Mouse (Mus musculus) embryonic stem cell, embryonic (primary cell): ENCODE measurements at regions not wholly inside any gene's neighbourhood (a gene's known extent, or its start where the extent isn't known, plus 50 kb on each side); places are given as distances from the start of the nearest gene placed in this dataset.

ENCODE experiments used
- CTCF ChIA-PET, 4 experiments: fragments of 300-600 bp in 2 of 4; fragments of 350-600 bp in 2 of 4; sonication (Branson Sonifier 250); formaldehyde crosslinking; loops; one replicate each; lab custom pipeline; 2022; ENCODE audit warnings: inconsistent platforms in 2 of 4; lab: Charles Lee
- POLR2A ChIA-PET, 4 experiments: fragments of 300-600 bp in 2 of 4; fragments of 350-600 bp in 2 of 4; sonication (Branson Sonifier 250); formaldehyde crosslinking; loops; one replicate each; lab custom pipeline; 2022; ENCODE audit warnings: antibody characterized with exemption in 4 of 4, inconsistent platforms in 1 of 4; lab: Charles Lee

DNA sequence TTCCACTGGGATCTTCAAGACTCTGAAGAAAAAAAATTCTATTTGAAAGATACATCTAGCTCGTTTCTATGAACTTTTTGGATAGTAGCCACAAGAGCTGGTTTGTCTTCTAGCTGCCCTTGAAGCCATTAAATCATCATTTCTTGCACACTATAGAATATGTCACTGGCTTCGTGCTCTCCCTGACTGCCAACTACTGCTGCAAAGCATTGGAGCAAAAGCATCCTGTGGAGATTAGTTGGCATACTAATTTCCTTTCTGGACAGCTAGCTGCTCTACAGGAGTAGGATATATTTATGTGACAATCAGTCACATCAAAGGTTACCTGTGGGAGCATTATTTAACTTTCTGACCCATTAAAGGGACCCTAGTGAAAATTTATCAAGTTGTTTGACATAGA, 243.1 kb downstream of the Pdgfc start:
- POLR2A ChIA-PET: no interaction called here
- CTCF ChIA-PET: no interaction called here

DNA sequence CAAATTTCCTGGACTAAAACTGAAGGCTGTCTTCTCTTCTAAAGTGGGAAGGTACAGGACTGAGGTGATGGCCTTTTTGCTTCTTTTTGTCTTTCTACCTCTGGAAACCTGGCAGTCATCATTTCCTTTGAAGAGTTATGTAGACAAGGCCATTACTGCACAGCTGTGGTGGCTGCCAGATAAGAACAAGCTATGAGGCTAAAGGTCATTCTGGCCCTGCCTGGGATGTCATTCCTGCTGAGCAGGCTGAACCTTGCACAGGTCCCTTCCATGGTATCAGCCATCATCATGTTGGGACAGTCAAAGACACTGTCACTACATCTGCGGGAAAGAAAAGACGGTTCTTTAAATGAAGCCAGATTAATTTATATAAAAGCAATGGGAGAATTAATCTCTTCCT, 253.5 kb downstream of the Pdgfc start:
- ChIA-PET CTCF (no interaction called here), POLR2A (no interaction called here)

DNA sequence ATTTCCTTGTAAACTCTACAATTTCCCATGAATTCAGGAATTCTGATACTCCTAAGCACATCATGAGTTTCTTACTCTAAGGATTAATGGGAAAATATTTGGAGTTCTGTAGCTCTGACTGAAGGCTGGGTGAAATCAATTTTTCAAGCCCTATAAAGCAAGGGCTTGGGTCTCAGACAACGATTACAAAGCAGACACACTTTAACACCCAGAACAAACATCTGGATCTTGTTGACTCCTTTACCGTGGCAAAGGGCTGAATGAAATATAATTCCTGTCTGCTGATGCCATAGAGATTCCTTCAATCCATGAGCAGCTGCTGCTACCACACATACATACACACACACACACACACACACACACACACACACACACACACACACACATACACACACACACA, 256.2 kb downstream of the Pdgfc start:
- CTCF ChIA-PET: interaction anchor here in 1 of 4 experiments (0.6 kb wide), 1 partner anchor 915 kb away, joined by 5 read pairs; no protein-coding TSS in a partner anchor
- POLR2A ChIA-PET: no interaction called here

DNA sequence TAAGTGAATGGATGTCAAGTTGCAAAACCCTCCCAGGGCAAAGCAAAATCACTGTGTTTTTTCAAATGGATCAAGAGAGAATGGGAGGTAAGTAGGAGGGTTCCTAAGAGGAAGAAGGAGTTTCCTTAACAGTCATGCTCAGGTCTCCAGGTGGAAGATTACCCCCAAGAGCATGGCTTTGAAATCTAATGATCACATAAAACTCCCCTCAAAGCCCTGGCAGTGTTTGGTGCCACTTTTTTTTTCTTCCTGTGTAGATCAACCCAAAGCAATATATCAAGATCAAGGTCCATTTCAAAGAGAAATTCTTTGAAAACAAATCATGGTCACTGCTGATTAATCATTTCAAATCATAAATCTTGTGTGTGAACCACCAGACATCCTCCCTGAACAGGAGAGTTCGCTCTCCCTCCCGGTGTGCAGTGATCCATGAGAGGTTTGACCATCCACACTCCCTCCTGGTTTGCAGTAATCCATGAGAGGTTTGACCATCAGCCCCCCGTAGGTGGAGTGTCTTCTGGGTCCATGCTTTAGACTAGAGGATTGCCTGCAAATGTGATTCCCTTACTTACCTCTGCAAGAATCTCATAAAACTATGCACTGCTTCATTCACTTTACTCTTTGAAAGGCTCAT, 257.1 kb downstream of the Pdgfc start:
- CTCF ChIA-PET: interaction anchor here in 2 of 4 experiments (0.6 to 0.7 kb wide), 2 partner anchors 257 to 914 kb away, joined by 3 to 5 read pairs; no protein-coding TSS in a partner anchor
- POLR2A ChIA-PET: interaction anchor here in 1 of 4 experiments (0.6 kb wide), 1 partner anchor 410 kb away, joined by 4 read pairs; no protein-coding TSS in a partner anchor

DNA sequence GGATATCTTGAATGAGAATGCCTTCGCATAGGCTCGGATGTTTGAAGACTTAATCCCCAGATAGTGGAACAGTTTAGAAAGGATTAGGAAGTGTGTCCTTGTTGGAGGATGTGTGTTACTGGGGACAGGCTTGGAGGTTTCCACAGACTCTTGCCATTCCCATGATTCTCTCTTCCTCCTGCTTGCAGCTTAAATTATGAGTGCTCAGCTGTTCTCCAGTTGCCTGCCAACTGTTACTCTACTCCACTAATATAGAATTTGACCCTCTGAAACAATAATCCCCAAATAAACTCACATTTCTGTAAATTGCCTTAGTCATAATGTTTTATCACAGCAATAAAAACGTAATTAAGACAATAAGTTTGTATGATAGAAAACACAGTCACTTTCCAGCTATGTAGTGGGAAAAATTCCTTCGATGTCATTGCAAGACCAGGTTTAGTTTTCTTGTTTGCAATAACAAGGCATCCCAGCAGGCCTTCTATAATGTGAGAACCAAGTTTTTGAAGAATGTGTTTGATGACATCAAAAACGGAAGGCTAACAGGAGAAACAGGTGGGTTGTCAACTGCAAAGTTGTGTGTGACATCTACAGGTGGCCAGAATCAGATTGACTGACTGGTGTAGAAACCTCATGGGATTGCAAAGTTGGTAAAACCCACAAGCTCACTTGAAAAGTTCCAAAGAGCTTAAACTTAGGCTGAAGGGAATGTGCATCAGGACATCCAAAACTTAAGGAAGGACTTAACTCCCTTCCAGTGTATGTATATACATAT, 268.0 kb downstream of the Pdgfc start:
- POLR2A ChIA-PET: no interaction called here
- CTCF ChIA-PET: interaction anchor here in 1 of 4 experiments (0.6 kb wide), 1 partner anchor 112 kb away, joined by 3 read pairs; no protein-coding TSS in a partner anchor

DNA sequence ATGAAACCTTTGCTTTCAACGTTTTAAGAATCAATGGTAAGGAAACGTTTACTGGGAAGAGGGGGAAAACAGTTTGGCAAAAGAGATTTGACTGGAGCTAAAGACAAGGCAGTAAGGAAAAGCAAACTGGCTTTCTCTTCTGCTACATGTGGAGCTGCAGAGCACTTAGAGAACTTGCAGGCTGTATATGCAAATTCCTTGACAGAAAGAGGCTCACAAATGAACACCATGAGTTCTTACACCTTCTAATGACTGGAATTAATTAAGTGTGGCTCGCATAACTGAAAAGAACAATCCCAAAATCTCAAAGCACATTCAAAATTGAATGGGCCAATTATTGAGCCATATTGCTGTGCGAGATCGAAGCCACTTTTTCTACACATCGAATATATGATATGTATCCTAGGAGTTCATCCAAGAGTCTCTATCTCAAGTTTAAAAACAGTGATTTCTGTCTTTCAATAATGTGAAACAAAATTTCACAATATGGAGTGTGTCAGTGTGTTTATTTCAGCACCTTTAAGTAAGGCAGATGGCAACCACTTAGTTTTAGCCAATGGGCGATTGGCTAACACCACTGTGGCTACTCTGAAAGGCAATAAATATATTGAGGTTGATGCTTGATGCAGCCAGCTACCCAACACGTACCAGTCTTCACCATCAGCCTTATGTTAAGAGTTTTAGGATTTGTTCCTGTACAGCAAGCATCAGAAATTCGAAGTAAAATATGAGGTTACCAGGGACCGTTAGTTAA, 269.4 kb downstream of the Pdgfc start:
- ChIA-PET CTCF (no interaction called here), POLR2A (no interaction called here)

DNA sequence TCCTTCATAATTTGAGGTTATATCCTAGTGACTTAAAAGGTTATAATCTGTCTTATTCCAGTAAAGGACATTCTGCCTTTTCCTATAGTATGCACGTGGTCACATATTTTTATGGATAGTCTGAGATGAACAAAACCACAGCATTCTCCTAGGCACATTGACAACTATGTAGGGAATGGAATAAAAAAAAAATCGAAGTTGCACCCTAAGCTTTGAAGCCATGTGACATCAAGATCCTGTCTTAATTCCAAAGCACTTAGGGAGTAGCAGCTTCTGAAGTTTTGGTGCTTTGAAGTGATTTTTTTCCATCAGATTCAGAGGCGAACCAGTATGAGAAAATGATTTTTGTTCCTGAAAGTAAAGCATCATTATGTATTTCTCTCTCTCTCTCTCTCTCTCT, 290.6 kb downstream of the Pdgfc start:
- POLR2A ChIA-PET: interaction anchor here in 1 of 4 experiments (0.5 kb wide), 1 partner anchor 113 kb away, joined by 4 read pairs; no protein-coding TSS in a partner anchor
- CTCF ChIA-PET: no interaction called here

DNA sequence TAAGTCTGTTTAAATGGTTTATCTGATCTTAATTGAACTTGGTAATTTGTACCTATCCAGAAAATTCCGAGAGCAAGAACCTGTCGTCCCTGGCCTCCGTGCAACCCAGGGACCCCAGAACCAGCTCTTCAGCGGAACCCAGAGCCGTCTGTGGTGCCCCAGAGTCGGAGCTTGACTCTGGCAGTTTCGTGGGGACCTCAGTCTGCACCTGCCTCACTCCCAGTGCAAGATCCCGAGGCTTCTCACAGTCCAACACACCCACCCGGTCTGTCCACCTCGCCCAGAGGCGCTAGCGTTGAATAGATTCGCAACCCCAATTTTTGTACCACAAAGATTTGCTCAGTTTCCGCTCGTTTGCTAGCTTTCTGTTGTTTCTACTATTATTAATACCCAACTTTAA, 315.5 kb downstream of the Pdgfc start:
- CTCF ChIA-PET: interaction anchor here in 1 of 4 experiments (0.6 kb wide), 1 partner anchor 265 kb away, joined by 3 read pairs; no protein-coding TSS in a partner anchor

DNA sequence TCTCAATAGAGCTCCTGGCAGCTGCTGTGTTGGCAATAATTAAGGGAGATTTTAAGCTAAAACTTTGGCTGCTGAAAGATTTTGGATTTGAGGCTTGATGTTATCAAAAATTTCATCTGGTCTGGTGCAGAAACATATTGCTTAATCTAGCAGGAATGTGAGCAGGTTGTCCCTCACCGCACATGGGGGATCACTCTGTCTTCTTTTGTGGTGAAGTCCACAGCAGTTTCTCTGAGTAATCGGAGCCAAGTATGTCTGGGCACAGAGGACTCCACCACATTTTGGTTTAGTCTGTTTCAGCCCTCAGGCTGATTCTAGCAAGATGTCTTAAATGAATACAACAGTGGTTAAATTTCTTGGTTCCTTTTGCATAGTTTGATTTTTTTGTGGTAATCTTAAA, 331.7 kb downstream of the Pdgfc start:
- ChIA-PET CTCF (no interaction called here), POLR2A (no interaction called here)

More for the DNA sequence above, 315.5 kb downstream of the Pdgfc start:
- POLR2A ChIA-PET: no interaction called here

DNA sequence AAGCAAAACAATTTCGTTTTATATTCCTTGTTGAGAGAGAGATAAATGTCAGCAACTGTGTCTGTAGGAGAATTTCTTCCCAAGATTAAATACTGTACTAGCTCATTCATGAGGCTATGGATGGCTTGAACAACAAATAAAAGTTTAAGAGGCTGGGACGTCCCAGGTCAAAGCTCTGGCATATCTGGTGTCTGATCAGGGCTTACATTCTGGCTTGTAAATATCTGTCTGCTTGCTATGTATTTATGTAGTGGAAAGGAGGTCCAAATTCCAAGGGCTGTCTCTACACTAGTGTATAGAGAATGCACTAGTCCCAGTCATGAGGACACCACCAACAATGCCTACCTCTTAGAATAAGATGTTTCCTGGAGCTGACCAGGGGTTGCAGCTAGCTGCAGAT, 332.4 kb downstream of the Pdgfc start:
- CTCF ChIA-PET: no interaction called here
- POLR2A ChIA-PET: interaction anchor here in 1 of 4 experiments (1.2 kb wide), 1 partner anchor 10 kb away, joined by 3 read pairs; no protein-coding TSS in a partner anchor

DNA sequence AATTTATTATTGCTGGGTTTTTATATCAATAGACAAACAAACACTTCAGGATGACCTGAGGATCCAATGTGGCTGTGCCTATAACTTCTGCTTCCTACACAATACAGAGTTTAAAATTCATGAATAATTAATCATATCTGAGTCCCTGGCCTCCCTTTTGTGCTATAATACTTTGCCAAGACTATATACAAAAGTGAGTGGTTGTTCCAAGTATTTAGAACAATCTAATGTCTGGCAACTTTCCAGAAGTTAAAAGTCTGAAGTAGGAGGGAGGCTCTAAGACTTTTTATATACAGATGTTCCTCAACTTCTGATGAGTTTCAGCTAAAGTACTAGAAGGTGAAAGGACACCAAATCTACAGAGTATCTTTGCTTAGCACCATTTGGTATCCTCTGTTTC, 333.5 kb downstream of the Pdgfc start:
- POLR2A ChIA-PET: interaction anchor here in 1 of 4 experiments (1.2 kb wide), 1 partner anchor 11 kb away, joined by 3 read pairs; no protein-coding TSS in a partner anchor
- CTCF ChIA-PET: no interaction called here

DNA sequence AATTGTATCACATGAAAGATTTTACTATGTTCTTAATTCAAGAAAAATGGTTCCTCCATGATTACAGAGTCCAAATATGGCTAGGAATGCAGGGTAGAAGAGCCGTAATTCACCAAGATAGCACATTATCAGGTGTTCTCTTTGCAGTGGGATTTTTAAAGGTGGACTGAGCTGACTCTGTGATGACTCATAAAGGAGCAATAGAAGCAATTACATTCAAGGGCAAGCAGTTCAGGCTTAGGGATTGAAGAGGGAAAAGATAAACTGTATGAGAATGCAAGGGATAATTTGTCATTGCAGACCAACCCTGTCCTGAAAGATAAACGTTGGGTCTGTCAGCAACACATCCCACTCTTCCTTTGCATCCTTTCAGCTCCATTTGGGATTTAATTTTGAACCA, 339.8 kb downstream of the Pdgfc start:
- ChIA-PET CTCF (no interaction called here), POLR2A (no interaction called here)

DNA sequence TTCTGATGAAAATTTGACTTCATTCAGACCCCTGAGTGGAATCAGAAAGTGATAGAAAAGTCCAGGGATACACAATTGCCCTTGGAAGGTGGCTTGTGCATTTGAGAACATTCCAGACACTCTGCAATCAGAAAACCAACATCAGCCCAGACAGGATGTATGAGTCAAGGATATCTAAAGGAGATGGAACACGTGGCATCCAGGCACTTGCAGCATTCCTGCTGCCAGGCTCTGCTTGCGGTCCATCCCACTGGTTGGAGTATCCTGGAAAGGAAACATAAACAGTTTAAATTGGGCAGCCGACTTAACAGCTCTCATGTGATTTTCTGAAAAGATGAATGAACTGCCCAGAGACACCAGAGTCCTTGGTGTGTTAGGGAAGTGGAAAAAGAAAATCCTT, 341.2 kb downstream of the Pdgfc start:
- ChIA-PET CTCF (no interaction called here), POLR2A (no interaction called here)

DNA sequence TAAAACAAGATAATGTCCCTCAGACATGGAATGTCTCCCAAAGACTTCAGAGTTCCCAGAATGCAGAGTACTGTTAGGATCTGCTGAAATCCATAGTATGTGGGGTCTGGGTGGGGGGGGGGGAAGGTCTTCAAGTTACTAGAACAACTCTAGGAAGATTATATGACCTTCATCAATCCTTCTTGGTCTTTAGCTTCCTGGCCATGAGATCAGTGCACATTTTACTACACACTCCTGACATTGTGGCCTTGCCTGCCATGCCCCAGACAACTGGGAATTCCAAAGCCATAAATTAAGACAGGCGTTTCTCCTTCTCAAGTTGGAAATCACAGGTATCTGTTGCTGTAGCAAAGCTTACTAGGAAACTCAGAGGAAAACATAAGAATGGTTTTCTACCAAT, 343.1 kb downstream of the Pdgfc start:
- POLR2A ChIA-PET: no interaction called here
- CTCF ChIA-PET: no interaction called here

DNA sequence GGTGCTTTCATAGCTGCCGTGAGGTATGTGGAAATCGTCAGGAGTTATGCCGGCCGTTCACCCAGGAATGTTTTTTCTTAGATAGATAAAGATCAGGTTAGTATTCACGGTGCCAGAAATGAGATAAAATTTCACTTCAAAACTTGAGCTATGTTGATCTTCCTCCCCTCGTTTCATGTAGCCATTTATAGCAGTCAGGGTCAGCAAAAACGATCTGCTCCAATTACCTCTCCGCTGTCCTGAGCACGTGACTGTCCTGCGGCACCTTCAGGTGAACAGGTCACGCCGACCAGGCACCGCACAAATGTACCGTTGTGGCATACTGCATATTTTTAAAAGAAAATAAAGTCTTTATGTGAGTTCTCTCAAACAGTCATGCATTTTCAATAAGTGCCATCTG, 350.7 kb downstream of the Pdgfc start:
- ChIA-PET POLR2A (no interaction called here), CTCF (no interaction called here)

DNA sequence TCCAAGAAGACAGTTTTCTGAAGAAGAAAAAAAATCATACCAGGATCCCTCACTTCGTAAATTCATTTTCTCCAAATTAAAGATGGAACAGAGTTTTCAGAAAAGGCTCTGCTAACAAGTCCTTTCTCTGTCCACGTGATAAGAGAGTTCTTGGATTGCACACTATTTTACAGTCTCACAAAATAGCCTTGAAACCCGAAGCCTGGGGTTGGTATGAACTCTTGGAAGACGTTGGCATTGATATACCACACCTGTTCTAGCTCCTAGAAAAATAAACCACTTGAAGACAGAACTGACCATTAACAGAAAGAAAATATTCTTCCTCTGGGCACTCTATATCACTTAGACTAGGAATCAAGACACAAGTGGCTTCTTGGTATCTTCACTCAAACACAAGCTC, 351.4 kb downstream of the Pdgfc start:
- ChIA-PET CTCF (no interaction called here), POLR2A (no interaction called here)

DNA sequence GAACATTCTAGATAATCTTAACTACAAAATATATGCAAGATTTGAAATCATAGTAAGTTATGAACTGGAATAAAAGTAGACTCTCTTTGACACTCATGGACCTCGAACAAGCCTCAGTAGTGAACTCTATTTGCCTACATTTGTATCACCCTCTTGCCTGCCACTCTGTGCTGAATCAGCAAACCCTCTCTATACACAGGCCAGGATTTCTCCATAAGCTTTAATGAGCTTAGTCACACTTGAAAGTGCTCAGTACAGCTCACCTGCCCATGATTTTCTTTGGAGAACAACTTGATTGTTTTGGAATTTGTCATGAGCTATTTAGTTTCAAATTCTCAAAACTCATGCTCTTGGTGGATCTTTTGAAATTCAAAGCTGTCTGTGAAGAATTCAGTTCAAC, 361.0 kb downstream of the Pdgfc start:
- CTCF ChIA-PET: no interaction called here
- POLR2A ChIA-PET: no interaction called here

DNA sequence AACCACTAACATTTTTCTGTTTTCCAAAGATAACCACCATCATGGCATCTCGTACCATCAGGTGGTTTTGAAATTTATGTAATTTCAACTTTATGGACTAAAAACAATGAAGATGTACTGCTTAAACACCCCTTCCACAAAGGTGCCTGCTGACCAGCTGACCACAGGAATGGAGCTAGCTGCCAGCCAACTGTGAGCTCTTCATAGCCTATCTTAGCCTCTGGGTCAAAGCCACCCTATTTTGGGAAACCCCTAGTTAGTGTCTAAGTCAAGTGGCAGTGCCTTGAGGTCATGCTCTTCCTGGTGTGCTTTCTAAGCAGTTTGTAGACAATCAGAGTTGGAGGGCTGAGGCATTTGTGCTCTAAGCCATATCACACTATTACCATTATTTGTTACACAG, 364.8 kb downstream of the Pdgfc start:
- POLR2A ChIA-PET: interaction anchor here in 1 of 4 experiments (1.1 kb wide), 1 partner anchor 17 kb away, joined by 3 read pairs; no protein-coding TSS in a partner anchor
- CTCF ChIA-PET: no interaction called here

DNA sequence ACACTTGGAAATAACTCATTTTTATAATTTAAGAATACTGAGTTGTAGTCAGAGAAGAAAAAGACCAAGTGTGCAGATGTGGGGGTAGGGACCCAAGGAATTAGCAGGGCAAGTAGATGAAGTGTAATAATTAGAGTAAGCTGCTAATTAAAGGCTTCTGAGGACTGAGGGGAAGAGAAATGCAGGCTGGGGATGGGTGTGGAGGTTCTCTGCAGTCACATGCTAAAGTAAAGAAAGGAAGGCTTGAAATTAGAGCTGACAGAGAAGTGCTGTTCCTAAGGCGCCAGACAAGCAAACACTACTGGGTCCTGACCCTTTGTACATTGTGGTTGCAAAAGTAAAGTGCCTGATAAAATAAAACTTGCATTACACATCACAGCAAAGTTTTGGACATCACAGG, 372.7 kb downstream of the Pdgfc start:
- ChIA-PET POLR2A (no interaction called here), CTCF (interaction anchor here in 1 of 4 experiments (0.7 kb wide), 1 partner anchor 136 kb away, joined by 3 read pairs; no protein-coding TSS in a partner anchor)

DNA sequence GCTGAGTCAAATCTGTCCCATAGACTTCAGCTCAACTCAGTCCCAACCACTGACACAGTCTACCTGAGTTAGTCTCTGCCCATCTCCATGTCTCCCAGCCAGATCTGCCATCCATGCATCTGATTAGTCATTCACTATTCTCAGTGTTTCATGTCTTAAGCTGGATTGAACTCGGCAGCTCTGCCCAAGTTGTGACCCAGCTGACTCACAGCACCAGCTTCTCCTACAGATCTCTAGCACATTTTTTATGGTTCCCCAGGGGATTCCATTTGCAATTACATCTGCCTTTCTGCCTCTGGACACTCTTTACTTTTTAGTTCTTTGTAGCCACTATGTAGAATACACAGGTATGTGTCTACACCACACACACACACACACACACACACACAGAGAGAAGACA, 385.7 kb downstream of the Pdgfc start:
- POLR2A ChIA-PET: no interaction called here
- CTCF ChIA-PET: no interaction called here
